Mouse (Mus musculus): Measurements from ENCODE around the gene Sos2. TPM values are rescaled to one million over a fixed set of nuclear protein-coding genes. Genes with fewer than 3 reads are reported as not detected.
"Not testable (repeated sequence)": the region's sequence is repeated elsewhere in the genome, so short reads cannot be mapped to it uniquely, and the experiment has no call there.

Sos2 gene
- polyA plus RNA-seq, 1 experiment from 2014 or later, result 10.3 TPM

- Histone ChIP-seq H3K27me3 (ENCODE audit: control insufficient read depth, insufficient read depth, low read length) (no peaks in the 10 kb centered on the region), H3K4me2 (ENCODE audit: low read length) (no peak overlapping the region), H3K27ac (replicated peaks in 1 of 2; ENCODE audit: control insufficient read depth in 1 of 2, insufficient read depth in 1 of 2, low read depth in 2 of 2, low read length in 2 of 2) (0 out of 4 replicates have a peak overlapping the region, but pooled peaks of 1 of the 2 experiments have one; percentile 45), H3K4me1 (ENCODE audit: control insufficient read depth in 2 of 2, insufficient read depth in 2 of 2, low read length in 2 of 2) (peaks cover 3 to 11% of the 10 kb centered on the region in 2 experiments; a peak in 3 of 4 replicates), H3K4me3 (ENCODE audit: control insufficient read depth in 1 of 2, insufficient read depth in 1 of 2, low read depth in 1 of 2, low read length in 2 of 2) (no peak overlapping the region), H3K9ac (ENCODE audit: low read length) (no peak overlapping the region), H3K9me3 (ENCODE audit: control insufficient read depth, low read length) (no peaks in the 10 kb centered on the region), H3K36me3 (ENCODE audit: control insufficient read depth, insufficient read depth, low read length) (no peaks in the 10 kb centered on the region)
- ATAC-seq (ENCODE audit: insufficient number of reproducible peaks, insufficient read depth, low FRiP score, low read depth), result no peak
- 74% methylated on average over 10 of the region's 10 CpGs for WGBS
These were observed 6.8 kb downstream of the Sos2 start for GRCm38 (mm10) chr12:69674576-69675537.

- 69% methylated on average over 1 of the region's 1 CpGs for WGBS
- H3K9me3 ChIP-seq (ENCODE audit: control insufficient read depth, low read length), result no peaks in the 10 kb centered on the region
- ATAC-seq (ENCODE audit: insufficient number of reproducible peaks, insufficient read depth, low FRiP score, low read depth), result no peak
- 0 out of 4 replicates have a peak overlapping the region, but pooled peaks of 1 of the 2 experiments have one; percentile 45 for H3K27ac ChIP-seq (replicated peaks in 1 of 2; ENCODE audit: control insufficient read depth in 1 of 2, insufficient read depth in 1 of 2, low read depth in 2 of 2, low read length in 2 of 2)
- H3K4me3 ChIP-seq (ENCODE audit: control insufficient read depth in 1 of 2, insufficient read depth in 1 of 2, low read depth in 1 of 2, low read length in 2 of 2), result no peak overlapping the region
- no peak overlapping the region for H3K4me2 ChIP-seq (ENCODE audit: low read length)
- H3K27me3 ChIP-seq (ENCODE audit: control insufficient read depth, insufficient read depth, low read length), result no peaks in the 10 kb centered on the region
- no peaks in the 10 kb centered on the region for H3K36me3 ChIP-seq (ENCODE audit: control insufficient read depth, insufficient read depth, low read length)
- H3K9ac ChIP-seq (ENCODE audit: low read length), result no peak overlapping the region
- H3K4me1 ChIP-seq (ENCODE audit: control insufficient read depth in 2 of 2, insufficient read depth in 2 of 2, low read length in 2 of 2), result peaks cover 3 to 10% of the 10 kb centered on the region in 2 experiments; a peak in 3 of 4 replicates
These were observed 7.5 kb downstream of the Sos2 start for GRCm38 (mm10) chr12:69674176-69674575.

GRCm38 (mm10) chr12:69666721-69667120, 14.9 kb downstream of the Sos2 start:
- ATAC-seq (ENCODE audit: insufficient number of reproducible peaks, insufficient read depth, low FRiP score, low read depth), result no peak

GRCm38 (mm10) chr12:69661658-69662057, 20.0 kb downstream of the Sos2 start:
- H3K9me3 ChIP-seq (ENCODE audit: control insufficient read depth, low read length), result no peaks in the 10 kb centered on the region
- no peak overlapping the region for H3K27ac ChIP-seq (replicated peaks in 1 of 2; ENCODE audit: control insufficient read depth in 1 of 2, insufficient read depth in 1 of 2, low read depth in 2 of 2, low read length in 2 of 2)
- H3K36me3 ChIP-seq (ENCODE audit: control insufficient read depth, insufficient read depth, low read length), result no peaks in the 10 kb centered on the region
- H3K27me3 ChIP-seq (ENCODE audit: control insufficient read depth, insufficient read depth, low read length), result no peaks in the 10 kb centered on the region
- H3K9ac ChIP-seq (ENCODE audit: low read length), result no peak overlapping the region
- no peak overlapping the region for H3K4me3 ChIP-seq (ENCODE audit: control insufficient read depth in 1 of 2, insufficient read depth in 1 of 2, low read depth in 1 of 2, low read length in 2 of 2)
- H3K4me1 ChIP-seq (ENCODE audit: control insufficient read depth in 2 of 2, insufficient read depth in 2 of 2, low read length in 2 of 2), result no peaks in the 10 kb centered on the region
- no peak overlapping the region for H3K4me2 ChIP-seq (ENCODE audit: low read length)
- 91% methylated on average over 5 of the region's 5 CpGs for WGBS
- ATAC-seq (ENCODE audit: insufficient number of reproducible peaks, insufficient read depth, low FRiP score, low read depth), result no peak

More at GRCm38 (mm10) chr12:69666721-69667120, 14.9 kb downstream of the Sos2 start:
- Histone ChIP-seq H3K4me2 (ENCODE audit: low read length) (no peak overlapping the region), H3K4me1 (ENCODE audit: control insufficient read depth in 2 of 2, insufficient read depth in 2 of 2, low read length in 2 of 2) (no peaks in the 10 kb centered on the region), H3K9ac (ENCODE audit: low read length) (no peak overlapping the region), H3K27ac (replicated peaks in 1 of 2; ENCODE audit: control insufficient read depth in 1 of 2, insufficient read depth in 1 of 2, low read depth in 2 of 2, low read length in 2 of 2) (no peak overlapping the region), H3K4me3 (ENCODE audit: control insufficient read depth in 1 of 2, insufficient read depth in 1 of 2, low read depth in 1 of 2, low read length in 2 of 2) (no peak overlapping the region), H3K27me3 (ENCODE audit: control insufficient read depth, insufficient read depth, low read length) (no peaks in the 10 kb centered on the region), H3K9me3 (ENCODE audit: control insufficient read depth, low read length) (no peaks in the 10 kb centered on the region), H3K36me3 (ENCODE audit: control insufficient read depth, insufficient read depth, low read length) (no peaks in the 10 kb centered on the region)
- 89% methylated on average over 5 of the region's 5 CpGs for WGBS

GRCm38 (mm10) chr12:69653973-69654372, 27.7 kb downstream of the Sos2 start:
- not testable (repeated sequence) for H3K9me3 ChIP-seq (ENCODE audit: control insufficient read depth, low read length); H3K4me3 ChIP-seq (ENCODE audit: control insufficient read depth in 1 of 2, insufficient read depth in 1 of 2, low read depth in 1 of 2, low read length in 2 of 2); H3K4me1 ChIP-seq (ENCODE audit: control insufficient read depth in 2 of 2, insufficient read depth in 2 of 2, low read length in 2 of 2); H3K27me3 ChIP-seq (ENCODE audit: control insufficient read depth, insufficient read depth, low read length); H3K9ac ChIP-seq (ENCODE audit: low read length); H3K27ac ChIP-seq (replicated peaks in 1 of 2; ENCODE audit: control insufficient read depth in 1 of 2, insufficient read depth in 1 of 2, low read depth in 2 of 2, low read length in 2 of 2); H3K4me2 ChIP-seq (ENCODE audit: low read length)
- H3K36me3 ChIP-seq (ENCODE audit: control insufficient read depth, insufficient read depth, low read length), result peaks cover 32% of the 10 kb centered on the region
- ATAC-seq (ENCODE audit: insufficient number of reproducible peaks, insufficient read depth, low FRiP score, low read depth), result peak; percentile 87

GRCm38 (mm10) chr12:69649511-69649910, 32.1 kb downstream of the Sos2 start:
- no peaks in the 10 kb centered on the region for H3K27me3 ChIP-seq (ENCODE audit: control insufficient read depth, insufficient read depth, low read length)
- H3K4me3 ChIP-seq (ENCODE audit: control insufficient read depth in 1 of 2, insufficient read depth in 1 of 2, low read depth in 1 of 2, low read length in 2 of 2), result no peak overlapping the region
- H3K4me1 ChIP-seq (ENCODE audit: control insufficient read depth in 2 of 2, insufficient read depth in 2 of 2, low read length in 2 of 2), result peaks cover 2 to 12% of the 10 kb centered on the region in 2 experiments; a peak in 3 of 4 replicates
- H3K27ac ChIP-seq (replicated peaks in 1 of 2; ENCODE audit: control insufficient read depth in 1 of 2, insufficient read depth in 1 of 2, low read depth in 2 of 2, low read length in 2 of 2), result no peak overlapping the region
- peaks cover 56% of the 10 kb centered on the region for H3K36me3 ChIP-seq (ENCODE audit: control insufficient read depth, insufficient read depth, low read length)
- WGBS, result 93% methylated on average over 8 of the region's 8 CpGs
- H3K4me2 ChIP-seq (ENCODE audit: low read length), result no peak overlapping the region
- H3K9ac ChIP-seq (ENCODE audit: low read length), result no peak overlapping the region
- no peaks in the 10 kb centered on the region for H3K9me3 ChIP-seq (ENCODE audit: control insufficient read depth, low read length)
- no peak for ATAC-seq (ENCODE audit: insufficient number of reproducible peaks, insufficient read depth, low FRiP score, low read depth)

GRCm38 (mm10) chr12:69645821-69646616, 35.6 kb downstream of the Sos2 start:
- H3K9ac ChIP-seq (ENCODE audit: low read length), result no peak overlapping the region
- no peak overlapping the region for H3K4me2 ChIP-seq (ENCODE audit: low read length)
- H3K36me3 ChIP-seq (ENCODE audit: control insufficient read depth, insufficient read depth, low read length), result peaks cover 44% of the 10 kb centered on the region
- H3K27ac ChIP-seq (replicated peaks in 1 of 2; ENCODE audit: control insufficient read depth in 1 of 2, insufficient read depth in 1 of 2, low read depth in 2 of 2, low read length in 2 of 2), result peak overlapping the region; percentile 8 to 31; a peak in 2 of 4 replicates
- H3K9me3 ChIP-seq (ENCODE audit: control insufficient read depth, low read length), result no peaks in the 10 kb centered on the region
- ATAC-seq (ENCODE audit: insufficient number of reproducible peaks, insufficient read depth, low FRiP score, low read depth), result no peak
- H3K4me1 ChIP-seq (ENCODE audit: control insufficient read depth in 2 of 2, insufficient read depth in 2 of 2, low read length in 2 of 2), result peaks cover 2 to 12% of the 10 kb centered on the region in 2 experiments; a peak in 3 of 4 replicates
- H3K4me3 ChIP-seq (ENCODE audit: control insufficient read depth in 1 of 2, insufficient read depth in 1 of 2, low read depth in 1 of 2, low read length in 2 of 2), result no peak overlapping the region
- H3K27me3 ChIP-seq (ENCODE audit: control insufficient read depth, insufficient read depth, low read length), result no peaks in the 10 kb centered on the region
- WGBS, result 60% methylated on average over 8 of the region's 8 CpGs

Data from heart, embryonic 14.5 days (tissue).